Mouse (Mus musculus): ENCODE data around the gene St8sia1. TPM values are rescaled to one million over a fixed set of nuclear protein-coding genes. Genes with fewer than 3 reads are reported as not detected.

St8sia1 gene
- total and polyA plus RNA-seq, 3 experiments = 0.01 TPM; not detected in 2

DNA sequence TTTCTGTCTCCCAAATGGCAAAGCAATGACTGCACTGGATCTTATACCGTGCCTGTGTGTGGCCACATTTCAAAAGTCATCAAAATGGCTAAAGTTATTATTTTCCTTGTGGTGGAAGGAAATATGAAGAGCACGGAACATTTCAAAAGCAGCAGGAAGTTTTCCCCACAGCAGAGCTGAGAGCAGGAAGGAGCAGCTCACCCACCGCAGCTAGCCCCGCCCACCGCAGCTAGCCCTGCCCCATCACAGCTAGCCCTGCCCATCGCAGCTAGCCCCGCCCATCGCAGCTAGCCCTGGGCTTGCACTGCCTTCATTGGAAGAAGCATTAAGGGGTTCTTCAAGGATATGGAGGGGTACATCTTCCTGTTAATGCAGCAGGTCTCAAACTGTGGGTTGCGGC, 80.1 kb downstream of the St8sia1 start:
- Histone ChIP-seq H3K27me3 (ENCODE audit: control insufficient read depth in 1 of 2, insufficient read depth in 2 of 2, low read length in 2 of 2) (no peaks in the 10 kb centered on the region), H3K27ac (ENCODE audit: control insufficient read depth, low read depth, low read length) (no peak overlapping the region), H3K79me2 (ENCODE audit: control insufficient read depth, insufficient read depth, low read length, poor library complexity) (no peaks in the 10 kb centered on the region), H3K4me1 (ENCODE audit: control insufficient read depth in 1 of 2, insufficient read depth in 2 of 2, low read length in 2 of 2) (no peaks in the 10 kb centered on the region), H3K4me3 (ENCODE audit: control insufficient read depth in 1 of 2, insufficient read depth in 1 of 2, low read depth in 2 of 2, low read length in 2 of 2) (peak overlapping the region; percentile 5 to 23; a peak in 2 of 4 replicates), H3K9me3 (replicated peaks; ENCODE audit: insufficient read depth, low read length) (no peaks in the 10 kb centered on the region), H3K9ac (ENCODE audit: control insufficient read depth, low read depth, low read length, poor library complexity, severe bottlenecking) (no peak overlapping the region), H3K36me3 (ENCODE audit: control insufficient read depth in 1 of 2, insufficient read depth in 2 of 2, low read length in 2 of 2) (no peaks in the 10 kb centered on the region)
- TF ChIP-seq CHD2 (IDR thresholded peaks at IDR 0.05; ENCODE audit: low read length) = no peak
- TF ChIP-seq ZC3H11A (IDR thresholded peaks at IDR 0.05; ENCODE audit: low read depth, low read length) = no peak
- no peak for TF ChIP-seq SMC3 (IDR thresholded peaks at IDR 0.05; ENCODE audit: low read depth, low read length)
- no peak for TF ChIP-seq ZKSCAN1 (IDR thresholded peaks at IDR 0.05; ENCODE audit: low read depth, low read length)
- TF ChIP-seq RAD21 (IDR thresholded peaks at IDR 0.05; ENCODE audit: low read depth, low read length) = no peak
- no peak for TF ChIP-seq MEF2A (IDR thresholded peaks at IDR 0.05; ENCODE audit: extremely low read depth, insufficient replicate concordance, low read depth, low read length, poor library complexity, severe bottlenecking)
- no peak for TF ChIP-seq UBTF (IDR thresholded peaks at IDR 0.05; ENCODE audit: borderline replicate concordance, insufficient read depth, low read depth, low read length)
- no peak for TF ChIP-seq POLR2AphosphoS5 (IDR thresholded peaks at IDR 0.05; ENCODE audit: borderline replicate concordance, low read depth, low read length)
- peak; percentile 58 for DNase-seq (ENCODE audit: low read depth, low spot score)

DNA sequence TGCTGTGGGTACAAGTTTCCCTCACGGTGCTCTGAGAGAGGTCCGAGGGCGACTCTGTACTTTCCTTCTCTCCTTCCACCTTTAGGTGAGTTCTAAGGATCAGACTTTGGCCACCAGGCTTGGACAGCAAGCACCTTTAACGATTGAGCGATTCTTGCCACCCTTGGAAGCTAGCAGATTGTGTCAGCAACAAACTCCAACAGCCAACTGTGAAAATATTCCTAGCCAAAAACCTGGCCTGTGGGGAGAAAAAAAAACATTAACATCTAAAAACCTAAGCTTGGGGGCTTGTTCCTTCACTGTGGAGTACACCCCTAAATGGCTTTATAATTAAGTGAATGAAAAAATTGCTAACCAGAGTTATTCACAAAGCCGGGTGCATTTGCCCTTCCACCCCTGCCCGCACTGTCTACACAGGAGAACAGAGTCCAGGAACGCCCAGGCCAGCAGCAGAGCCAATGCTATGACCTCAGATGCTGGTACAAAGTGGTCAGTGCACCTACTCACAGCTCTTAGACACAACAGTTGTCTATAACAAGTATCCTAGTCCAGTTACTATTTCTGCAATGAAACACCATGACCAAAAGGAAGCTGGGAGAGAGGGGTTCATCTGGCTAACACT, 83.3 kb downstream of the St8sia1 start:
- DNase-seq (ENCODE audit: low read depth, low spot score) = no peak
- H3K36me3 ChIP-seq (ENCODE audit: control insufficient read depth in 1 of 2, insufficient read depth in 2 of 2, low read length in 2 of 2) = no peaks in the 10 kb centered on the region
- no peak overlapping the region for H3K27ac ChIP-seq (ENCODE audit: control insufficient read depth, low read depth, low read length)
- H3K9me3 ChIP-seq (replicated peaks; ENCODE audit: insufficient read depth, low read length) = no peaks in the 10 kb centered on the region
- H3K4me1 ChIP-seq (ENCODE audit: control insufficient read depth in 1 of 2, insufficient read depth in 2 of 2, low read length in 2 of 2) = no peaks in the 10 kb centered on the region
- H3K9ac ChIP-seq (ENCODE audit: control insufficient read depth, low read depth, low read length, poor library complexity, severe bottlenecking) = no peak overlapping the region
- TF ChIP-seq ZKSCAN1 (IDR thresholded peaks at IDR 0.05; ENCODE audit: low read depth, low read length) (no peak), JUND (IDR thresholded peaks at IDR 0.05; ENCODE audit: low read depth, low read length) (no peak), USF1 (IDR thresholded peaks at IDR 0.05; ENCODE audit: low read depth, low read length) (no peak), MAZ (IDR thresholded peaks at IDR 0.05; ENCODE audit: low read depth, low read length) (no peak), UBTF (IDR thresholded peaks at IDR 0.05; ENCODE audit: borderline replicate concordance, insufficient read depth, low read depth, low read length) (no peak), SMC3 (IDR thresholded peaks at IDR 0.05; ENCODE audit: low read depth, low read length) (no peak), E2F4 (IDR thresholded peaks at IDR 0.05; ENCODE audit: borderline replicate concordance, low read depth, low read length) (no peak), MXI1 (IDR thresholded peaks at IDR 0.05; ENCODE audit: low read depth, low read length) (no peak), USF2 (IDR thresholded peaks at IDR 0.05; ENCODE audit: borderline replicate concordance in 1 of 2, insufficient read depth in 1 of 2, low read depth in 1 of 2, low read length in 2 of 2) (no peak), GABPA (IDR thresholded peaks at IDR 0.05; ENCODE audit: low read depth, low read length) (no peak), HCFC1 (IDR thresholded peaks at IDR 0.05; ENCODE audit: low read depth, low read length) (no peak), MYB (IDR thresholded peaks at IDR 0.05; ENCODE audit: low read depth, low read length) (no peak), POLR2A (IDR thresholded peaks at IDR 0.05; ENCODE audit: control insufficient read depth in 1 of 2, insufficient read depth in 1 of 2, low read depth in 1 of 2, low read length in 2 of 2, poor library complexity in 1 of 2) (no peak), SIN3A (IDR thresholded peaks at IDR 0.05; ENCODE audit: low read length) (no peak)
- no peak overlapping the region for H3K4me3 ChIP-seq (ENCODE audit: control insufficient read depth in 1 of 2, insufficient read depth in 1 of 2, low read depth in 2 of 2, low read length in 2 of 2)
- no peaks in the 10 kb centered on the region for H3K79me2 ChIP-seq (ENCODE audit: control insufficient read depth, insufficient read depth, low read length, poor library complexity)
- no peaks in the 10 kb centered on the region for H3K27me3 ChIP-seq (ENCODE audit: control insufficient read depth in 1 of 2, insufficient read depth in 2 of 2, low read length in 2 of 2)
